Mouse (Mus musculus): ENCODE data around the gene Dcaf12.

DNA sequence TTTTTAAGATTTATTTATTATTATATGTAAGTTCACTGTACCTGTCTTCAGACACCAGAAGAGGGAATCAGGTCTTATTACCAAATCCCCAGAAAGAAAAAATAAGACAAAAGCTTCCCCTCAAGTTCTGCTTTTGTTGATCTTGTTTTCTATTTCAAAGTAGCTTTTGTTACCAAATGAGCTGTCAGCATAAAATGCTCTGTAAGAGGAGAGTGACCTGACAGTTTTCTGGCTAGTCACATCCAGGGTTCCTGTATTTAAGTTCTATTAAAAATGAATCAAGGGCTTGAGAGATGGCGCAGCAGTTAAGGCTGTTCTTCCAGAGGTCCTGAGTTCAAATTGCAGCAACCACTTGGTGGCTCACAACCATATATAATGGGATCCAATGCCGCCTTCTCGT, 46.4 kb upstream of the Dcaf12 start:
- TF ChIP-seq CTCF (IDR thresholded peaks at IDR 0.05; ENCODE audit: low read depth, low read length) = no peak
- TF ChIP-seq TAL1 (conservative IDR thresholded peaks at IDR 0.05; ENCODE audit: low read depth, low read length) = no peak
- TF ChIP-seq GATA2 (IDR thresholded peaks at IDR 0.05; ENCODE audit: borderline replicate concordance, low read depth, low read length) = no peak
- no peak for TF ChIP-seq GATA1 (IDR thresholded peaks at IDR 0.05; ENCODE audit: borderline replicate concordance, low read length)
